Mouse (Mus musculus): ENCODE measurements around the gene Bmp5.

Gene Bmp5

DNA sequence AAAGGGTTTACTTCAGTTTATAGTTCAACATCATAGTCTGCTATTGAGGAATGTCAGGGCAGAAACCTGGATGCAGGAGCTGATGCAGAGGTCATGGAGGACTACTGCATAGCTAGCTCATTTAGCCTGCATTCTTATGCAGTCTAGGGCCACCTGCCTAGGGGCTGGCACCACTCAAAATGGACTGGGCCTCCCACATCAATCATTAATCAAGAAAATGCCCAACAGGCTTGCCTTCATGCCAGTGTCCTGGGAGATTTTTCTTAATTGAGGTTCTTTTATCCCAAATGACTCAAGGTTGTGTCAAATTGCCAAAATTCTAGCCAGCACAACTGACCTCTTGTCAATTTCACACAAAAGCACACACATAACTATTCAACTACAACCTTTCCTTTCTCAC lies 70.8 kb downstream of the Bmp5 start:
- DNase-seq, result no peak

DNA sequence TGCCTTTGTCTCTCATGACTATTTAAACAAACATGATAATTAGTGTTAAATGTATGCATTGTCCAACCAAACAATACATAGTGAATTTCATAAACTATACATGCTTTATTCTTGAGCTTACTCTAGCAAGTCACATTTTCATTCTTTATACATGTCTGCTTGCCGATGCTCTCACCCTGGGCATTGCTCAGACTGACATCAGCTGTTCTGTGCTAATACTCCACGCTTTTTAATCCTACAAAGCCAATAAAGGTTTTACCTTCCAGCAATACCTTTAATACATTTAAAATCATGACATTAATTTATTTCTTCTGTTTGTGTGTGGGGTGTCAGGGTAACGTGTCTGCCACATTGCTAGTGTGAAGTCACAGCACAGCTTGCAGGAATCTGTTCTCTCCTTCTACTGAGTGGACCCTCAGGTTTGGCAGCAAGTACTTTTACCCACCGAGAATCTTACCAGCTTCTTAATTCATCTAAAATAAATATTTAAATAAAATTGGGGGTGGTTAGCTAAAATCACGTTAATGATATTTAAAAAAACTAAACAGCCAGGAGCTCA lies 75.6 kb downstream of the Bmp5 start:
- no peak for DNase-seq

DNA sequence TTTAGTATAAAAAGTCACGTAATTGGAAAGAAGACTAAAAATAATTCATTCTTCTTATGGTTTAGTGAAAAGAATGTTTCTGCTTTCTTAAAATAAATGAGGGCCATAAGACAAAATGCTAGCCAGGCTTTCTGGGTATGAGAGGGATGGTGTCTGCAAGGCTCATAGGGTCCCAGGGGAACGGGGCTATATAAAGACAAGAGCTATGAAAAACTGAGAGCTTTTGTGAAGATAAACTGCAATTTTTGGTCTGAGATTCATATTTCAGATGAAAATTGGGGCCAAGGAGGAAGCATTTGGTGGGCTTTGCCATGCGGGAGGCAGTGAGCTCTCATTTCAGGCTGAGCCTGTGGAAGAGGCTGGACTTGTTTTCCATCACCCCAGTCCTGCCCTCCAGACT lies 83.0 kb downstream of the Bmp5 start:
- DNase-seq, result no peak

DNA sequence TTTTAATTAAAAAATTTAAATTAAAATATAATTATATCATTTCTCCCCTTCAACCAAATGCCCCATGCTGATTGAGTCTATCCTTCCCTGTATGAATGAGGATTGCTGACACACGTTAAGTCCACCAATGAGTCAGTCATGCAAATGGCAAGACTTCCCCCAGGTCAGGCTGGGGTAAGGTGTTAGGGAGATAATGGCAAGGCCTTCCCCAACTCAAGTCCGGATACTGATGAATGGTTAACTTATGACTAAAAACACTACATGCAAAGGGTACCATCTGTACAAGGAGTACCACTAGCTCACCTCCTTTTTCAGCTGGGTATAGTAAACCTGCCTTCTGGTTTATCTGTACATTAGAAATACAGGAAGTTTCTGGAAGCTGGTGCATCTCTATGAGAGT lies 83.8 kb downstream of the Bmp5 start:
- DNase-seq, result no peak

DNA sequence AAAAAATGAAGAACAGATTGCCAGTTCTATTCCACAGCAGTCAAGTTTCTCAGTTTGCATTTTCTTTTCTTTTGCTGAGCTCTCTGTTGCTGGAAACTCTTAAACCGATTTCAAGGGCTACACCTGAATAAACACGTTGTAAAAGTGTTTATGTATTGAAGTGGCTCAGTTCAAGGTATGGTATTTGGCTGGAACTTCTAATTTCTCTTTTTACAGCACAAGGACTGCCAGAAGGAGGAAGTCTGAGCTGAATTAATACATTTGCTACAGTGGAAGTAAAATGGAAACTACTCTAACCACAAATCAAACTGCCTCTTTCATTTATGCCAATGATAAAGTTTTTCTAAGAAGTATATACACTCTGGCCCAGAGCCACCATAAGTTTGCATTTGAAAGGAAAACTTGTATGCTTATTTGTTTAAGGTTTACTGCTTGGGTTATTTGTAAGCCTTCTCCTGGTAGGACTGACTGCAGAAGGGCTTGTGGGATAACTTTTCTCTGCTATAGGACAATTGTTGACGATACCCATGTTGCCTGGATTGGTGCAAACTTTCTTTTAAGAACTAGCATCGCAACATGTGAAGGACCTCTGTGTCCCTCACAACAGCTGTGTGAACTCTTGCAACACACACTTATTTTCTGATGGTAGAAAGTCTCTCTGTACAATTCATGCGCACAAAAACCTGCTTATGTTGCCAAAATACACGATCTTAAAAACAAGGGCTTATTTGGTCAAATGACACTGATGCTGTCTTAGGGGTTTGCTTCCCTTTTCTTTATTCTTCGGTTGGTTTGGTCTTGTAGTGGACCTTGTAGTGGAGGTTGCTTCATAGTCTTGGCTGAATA lies 95.4 kb downstream of the Bmp5 start:
- no peak for DNase-seq

DNA sequence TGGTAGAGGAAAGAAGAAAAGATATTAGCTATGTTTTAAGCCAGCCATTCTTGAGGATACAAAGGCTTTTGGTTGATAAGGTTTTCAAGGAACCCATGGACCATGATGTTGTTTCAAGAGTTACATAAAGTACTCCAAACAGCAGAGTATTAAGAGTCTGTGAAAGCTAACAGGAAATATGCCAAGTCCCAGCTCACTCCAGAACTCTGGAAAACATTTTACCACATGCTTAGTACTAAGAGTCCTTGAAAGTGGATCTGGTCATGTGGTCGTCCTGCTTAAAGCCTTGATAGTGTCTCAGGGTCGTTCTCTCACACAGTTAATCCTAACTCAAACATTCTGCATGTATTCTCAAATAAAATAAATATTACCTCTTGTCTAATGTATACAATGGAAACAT lies 101.2 kb downstream of the Bmp5 start:
- DNase-seq, result no peak

DNA sequence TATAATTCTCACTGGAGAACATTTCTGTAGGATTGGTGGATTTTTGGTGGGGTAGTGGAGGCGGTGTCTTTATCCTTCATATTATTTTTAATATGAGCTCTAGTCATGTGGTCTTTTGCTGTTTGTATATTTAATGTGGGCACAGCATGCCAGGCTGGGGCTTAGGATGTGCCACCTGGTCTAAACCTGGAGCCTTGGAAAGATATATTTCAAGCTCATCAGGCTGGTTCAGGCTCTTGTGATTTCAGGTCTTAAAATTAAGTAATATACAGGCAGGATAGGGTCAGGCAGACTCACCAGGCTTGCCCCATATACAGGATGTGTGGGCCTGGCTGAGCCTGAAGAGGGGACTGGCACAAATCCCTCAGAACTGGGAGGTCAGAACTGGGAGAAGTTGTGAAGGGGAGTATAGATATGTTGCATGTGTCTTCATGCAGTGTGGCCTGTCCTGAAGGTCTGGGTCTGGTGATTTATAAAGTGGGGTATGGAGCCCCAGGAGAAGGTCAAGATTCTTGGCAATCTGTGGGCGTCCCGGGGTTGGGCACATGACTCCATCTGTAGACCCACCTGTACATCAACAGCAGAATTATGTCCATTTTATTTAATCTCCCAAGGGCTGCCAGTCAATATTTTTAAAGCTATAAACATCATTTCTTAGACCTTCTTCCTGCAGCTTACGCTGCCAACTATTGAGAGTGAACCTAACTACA lies 108.5 kb downstream of the Bmp5 start:
- DNase-seq, result no peak

DNA sequence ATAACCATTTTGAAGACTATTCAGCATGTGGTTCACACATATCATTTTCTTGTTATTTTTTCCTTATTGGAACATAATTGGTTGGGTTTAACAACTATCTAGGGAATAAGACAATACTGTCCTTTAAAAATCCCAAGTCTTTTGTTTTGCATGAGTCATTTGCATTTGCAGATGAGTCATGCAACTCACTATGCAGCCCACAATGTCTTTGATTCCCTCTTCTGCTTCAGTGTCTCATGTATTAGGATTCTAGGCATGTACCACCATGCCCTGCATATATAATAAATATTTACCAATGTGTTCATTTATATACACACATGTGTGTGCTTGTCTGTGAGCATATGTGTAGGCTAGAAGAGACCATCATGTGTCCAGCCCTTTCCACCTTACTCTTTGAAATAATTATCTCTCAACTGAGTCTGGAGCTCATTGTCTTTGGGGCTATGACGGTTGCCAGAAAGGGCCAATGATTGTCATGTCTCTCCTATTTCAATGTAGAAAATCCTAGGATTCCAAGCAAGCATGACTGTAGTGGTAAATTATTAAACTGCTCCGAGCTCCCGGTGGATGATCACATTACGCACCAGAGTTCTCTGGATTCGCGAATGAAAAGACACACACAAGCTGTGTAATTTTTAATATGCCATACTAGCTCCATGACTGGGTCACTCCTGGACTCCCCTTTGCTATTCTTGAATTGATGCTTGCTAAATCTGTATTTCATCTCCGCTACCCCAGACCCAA lies 111.8 kb downstream of the Bmp5 start:
- DNase-seq, result no peak

DNA sequence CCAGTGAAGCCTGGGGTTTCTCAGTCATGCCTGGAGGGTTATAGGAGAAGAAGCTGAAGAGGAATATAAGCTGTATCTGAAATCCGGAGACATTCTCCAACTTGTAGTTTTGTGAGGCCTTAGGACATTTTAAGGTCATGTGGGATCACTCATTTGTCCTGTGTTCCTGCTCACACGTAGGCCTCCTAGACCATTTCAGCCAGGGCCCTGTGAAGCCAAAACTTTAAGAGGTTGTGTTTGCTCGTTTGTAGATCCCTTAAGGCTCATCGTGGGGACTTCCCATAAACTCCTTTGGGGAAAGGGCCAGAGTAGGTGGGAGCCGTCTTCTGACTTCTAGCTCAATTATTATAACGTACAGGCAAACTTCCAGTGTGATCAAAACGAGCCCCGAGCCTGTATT lies 121.8 kb downstream of the Bmp5 start:
- DNase-seq, result no peak

DNA sequence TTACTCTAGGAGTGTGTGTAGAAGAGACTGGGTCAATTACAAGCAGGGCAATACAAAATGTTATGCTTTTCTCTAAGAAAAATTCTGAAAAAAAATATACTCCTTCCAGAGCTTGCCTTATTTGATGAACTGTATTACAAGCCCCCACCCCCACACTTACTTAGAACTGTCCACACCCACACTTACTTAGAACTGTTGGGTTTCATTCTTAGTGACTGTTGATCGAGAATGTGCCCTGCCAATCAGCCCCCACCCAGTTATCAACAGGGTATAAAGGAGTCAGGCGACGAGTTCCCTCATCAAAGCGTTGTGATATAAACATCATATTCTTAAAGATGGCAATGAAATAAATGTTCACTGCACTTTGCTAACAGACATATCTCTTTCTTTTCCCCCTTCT lies 122.9 kb downstream of the Bmp5 start:
- no peak for DNase-seq

DNA sequence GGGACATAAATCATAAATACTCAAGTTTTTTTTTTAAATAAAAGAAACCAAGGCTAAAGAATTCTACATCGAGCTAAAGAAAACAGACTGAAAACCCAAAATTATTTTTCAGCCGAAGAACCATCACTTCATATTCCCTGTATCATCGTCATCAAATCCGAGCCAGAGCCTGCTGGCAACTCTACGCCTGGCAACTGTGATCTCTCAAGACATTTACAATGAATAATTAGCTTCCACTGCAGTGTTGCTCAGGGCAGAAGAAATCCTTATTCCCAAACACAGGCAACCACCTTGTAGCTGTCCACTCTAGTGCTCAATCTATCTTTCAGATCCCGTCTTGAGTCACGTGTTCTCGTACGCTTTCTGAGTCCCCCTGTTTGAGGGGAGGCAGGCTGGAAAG lies 126.1 kb downstream of the Bmp5 start:
- DNase-seq, result no peak

DNA sequence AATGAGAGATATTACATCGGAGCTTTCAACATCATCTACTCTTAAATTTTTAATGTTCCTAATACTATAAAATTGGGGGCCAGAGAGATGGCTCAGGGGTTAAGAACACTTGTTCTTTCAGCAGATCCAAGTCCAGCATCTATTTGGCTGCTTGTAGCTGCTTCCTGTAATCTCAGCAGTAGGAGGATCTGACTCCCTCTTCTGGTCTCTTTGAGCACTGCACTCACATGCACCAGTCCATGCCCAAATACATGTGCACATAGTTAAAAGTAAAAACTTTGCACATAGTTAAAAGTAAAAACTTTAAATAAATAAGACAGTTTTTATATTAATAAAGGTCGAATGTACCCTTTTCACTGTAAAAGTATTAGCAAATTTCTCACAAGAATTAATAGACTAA lies 130.3 kb downstream of the Bmp5 start:
- DNase-seq, result peak; percentile 1 to 2

DNA sequence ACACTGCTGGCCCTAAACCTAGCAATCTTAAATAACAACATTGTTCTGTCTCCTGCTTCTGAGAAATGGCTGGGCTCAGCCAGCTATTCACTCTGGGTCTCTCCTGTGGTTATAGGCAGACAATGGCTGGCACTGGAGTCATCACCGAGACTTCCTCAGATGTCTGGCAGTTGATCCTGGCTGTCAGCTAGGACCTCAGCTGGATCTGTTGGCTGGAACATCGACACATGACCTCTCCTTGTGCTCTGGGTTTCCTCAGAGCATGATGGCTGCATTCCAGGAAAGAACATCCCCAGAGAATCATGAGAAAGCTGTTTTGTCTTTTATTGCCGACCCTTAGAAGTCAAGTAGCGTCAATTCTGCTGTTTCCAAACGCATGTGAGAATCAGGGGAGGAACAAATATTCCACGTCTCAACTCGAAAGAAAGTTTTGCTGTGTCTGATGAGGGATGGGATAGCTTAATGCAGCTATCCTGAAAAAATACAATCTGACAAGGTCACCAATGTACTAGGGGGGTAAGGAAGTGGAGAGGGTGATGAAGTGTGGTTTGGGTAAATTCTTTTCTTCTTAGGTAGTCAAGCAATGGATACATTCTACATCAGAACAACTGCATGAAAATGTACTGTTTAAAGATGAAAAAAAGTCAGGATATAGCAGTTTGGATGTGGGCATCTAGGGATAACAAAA lies 135.1 kb downstream of the Bmp5 start:
- DNase-seq, result no peak

DNA sequence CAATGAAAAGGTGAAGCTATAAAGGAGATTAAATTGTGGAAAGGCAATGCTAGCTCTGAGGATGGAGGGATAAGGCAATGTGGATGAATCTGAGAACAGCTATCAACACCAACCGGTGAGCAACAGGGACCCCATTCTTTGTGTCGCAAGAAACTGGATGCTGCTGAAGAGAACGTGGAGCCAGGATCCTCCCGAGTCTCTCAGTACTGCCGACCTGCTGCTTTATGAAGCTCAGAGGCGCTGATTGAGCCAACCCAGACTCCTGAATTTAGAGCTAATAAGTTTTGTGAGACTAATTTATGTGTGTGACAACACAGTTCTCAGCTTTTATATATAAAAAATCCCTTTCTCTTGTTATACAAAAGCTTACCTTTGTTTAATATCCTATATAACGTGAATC lies 136.4 kb downstream of the Bmp5 start:
- no peak for DNase-seq

DNA sequence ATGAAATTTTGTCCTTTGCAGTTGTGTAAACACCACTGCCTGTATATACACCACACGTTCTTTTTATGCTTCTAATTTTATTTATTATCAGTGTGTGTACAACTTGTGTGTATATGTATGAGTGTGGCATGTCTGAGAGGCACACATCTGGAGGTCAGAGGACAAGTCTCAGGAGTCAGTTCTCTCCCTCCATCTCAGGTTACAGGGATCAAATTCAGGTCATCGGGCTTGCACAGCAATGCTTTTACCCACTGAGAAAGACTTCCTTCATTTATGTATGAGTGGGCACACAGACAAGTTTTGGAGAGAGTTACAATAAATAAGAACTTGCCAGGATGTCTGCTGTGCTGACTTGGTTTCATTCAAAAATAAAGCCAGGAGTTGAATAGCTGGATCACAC lies 140.9 kb downstream of the Bmp5 start:
- no peak for DNase-seq

DNA sequence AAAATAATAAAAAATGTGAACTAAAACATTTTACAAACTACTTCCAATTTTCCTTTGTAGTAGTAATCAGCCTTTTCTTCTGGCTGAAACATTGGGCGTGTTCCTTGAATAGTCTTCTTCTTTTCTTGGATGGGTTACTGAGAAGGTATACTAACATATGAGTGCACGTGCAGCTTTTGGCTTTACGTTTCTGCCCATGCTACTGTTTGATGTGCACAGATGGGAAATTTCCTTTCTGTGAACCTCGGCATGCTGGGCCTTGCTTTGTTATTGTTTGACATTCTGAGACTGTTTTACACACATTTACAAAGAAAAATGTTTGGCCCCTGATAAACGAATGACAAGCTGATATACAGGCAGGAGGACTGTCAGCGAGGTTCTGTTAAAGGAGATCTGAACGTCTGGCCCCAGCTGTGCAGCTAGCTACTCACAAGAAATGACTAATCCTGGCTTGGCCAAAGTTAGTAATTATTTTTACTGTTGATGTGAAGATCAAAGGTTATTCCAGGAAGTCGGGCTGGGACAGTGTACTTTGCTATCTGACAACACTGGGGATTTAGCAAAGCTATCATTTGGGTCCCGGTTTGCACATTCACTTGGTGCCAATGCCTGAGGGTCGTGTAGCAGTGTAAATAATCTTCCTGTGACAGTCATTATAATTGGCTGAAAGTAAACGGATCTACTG lies 152.2 kb downstream of the Bmp5 start:
- DNase-seq, result no peak

DNA sequence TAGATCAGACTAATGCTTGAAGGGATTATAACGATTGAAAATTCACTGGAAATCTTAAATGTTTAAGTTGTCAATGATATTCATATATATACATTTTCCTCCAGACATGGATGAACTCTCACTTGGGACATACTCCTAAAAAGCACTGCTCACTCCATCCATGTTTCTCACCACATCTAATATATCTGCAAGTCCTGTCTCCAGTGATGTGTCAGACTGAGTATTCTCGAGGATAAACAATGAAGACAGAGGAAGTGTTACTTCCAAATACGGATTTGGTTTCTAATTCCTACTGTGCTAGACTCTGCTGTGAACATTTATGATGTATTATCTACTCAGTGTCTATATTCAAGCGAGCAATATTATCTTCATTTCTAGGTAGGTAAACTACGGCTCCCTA lies 152.9 kb downstream of the Bmp5 start:
- DNase-seq, result no peak

DNA sequence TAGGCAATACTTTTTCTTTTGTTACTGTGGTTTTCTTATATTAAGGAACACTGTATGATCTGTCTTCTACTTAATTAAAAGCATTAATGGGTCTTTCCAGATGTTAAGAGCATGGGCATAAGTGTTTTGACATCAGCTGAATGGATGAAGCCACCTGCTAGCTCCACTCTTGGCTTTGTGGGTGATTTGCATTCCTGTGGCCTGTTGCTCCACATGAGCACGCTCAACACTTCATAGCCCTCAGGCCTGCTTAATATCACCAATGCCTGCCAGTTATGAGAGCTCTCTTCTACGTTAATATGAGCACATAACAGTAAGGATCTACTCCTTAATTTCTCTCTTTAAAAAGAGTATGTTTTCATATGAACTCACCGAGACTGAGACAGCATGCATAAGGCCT lies 169.5 kb downstream of the Bmp5 start:
- DNase-seq, result no peak

All from B cell, adult 2 months (primary cell).